Mouse (Mus musculus) thymus, adult 2 months (tissue): ENCODE results near the gene Ubald2.

Source experiments
- CTCF ChIP-seq: fragments of 200-500 bp; IDR thresholded peaks from 2 replicates; pipeline ENCODE4 v1.5.1; 2012; ENCODE audit warnings: mild to moderate bottlenecking, control low read depth, low read length, moderate library complexity, borderline replicate concordance; ENCODE audit not compliant: control insufficient read depth, poor library complexity, insufficient read depth; ENCODE audit errors: extremely low read depth
- POLR2A ChIP-seq: fragments of 200-500 bp; IDR thresholded peaks from 2 replicates; pipeline ENCODE4 v1.6.1; 2012; ENCODE audit warnings: mild to moderate bottlenecking, low read length, control low read depth, moderate library complexity; ENCODE audit not compliant: control insufficient read depth, poor library complexity, insufficient read depth; ENCODE audit errors: extremely low read depth

DNA sequence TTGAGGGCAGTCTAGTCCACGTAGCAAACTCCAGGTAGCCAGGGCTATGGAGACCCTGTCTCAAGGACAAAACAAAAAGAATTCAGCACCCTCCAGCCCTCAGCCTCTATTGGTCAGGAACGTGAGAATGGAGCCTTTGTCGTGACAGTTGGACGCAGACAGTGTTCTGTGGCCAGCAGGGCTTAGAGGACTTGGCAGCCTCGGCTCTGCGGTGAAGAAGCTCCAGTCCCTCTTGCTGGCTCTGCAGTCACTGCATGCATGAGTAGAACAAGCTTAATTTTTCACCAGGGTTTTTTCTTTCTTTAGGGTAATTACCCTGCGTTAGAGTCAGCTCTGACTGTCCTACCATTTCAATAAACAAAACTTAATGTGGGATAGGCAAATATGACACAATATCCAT lies 47.9 kb downstream of the Ubald2 start:
- TF ChIP-seq POLR2A (no peak), CTCF (no peak)
